Mouse (Mus musculus) embryo, embryonic 10.5 days (tissue): Measurements from ENCODE around the gene Mfsd2b.
A peak's percentile ranks its signal among the peaks of the same experiment; 100 is the strongest.

Source experiments
- DNase-seq: peaks from one replicate; pipeline ENCODE4 v3.0.0-alpha.2; 2015; ENCODE audit warnings: low spot score

The Mfsd2b gene

DNA sequence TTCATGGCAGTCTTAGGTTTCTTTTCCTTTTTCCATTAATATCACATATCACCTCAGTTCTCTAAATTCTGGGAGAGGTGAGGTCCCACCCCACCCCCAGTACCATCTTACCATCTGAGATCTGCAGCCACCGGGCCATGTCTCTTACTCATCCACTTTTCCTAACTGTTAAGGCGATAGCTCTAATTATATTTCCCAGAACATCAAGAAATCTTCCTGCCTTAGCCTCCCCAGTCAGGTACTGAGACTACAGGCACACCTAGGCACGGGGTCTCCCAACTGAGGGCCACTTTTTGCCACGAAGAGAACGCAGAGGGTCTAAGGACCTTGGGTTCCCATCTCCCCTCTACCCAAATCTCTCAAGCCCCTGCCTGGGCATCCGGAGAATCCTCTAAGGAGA, 628 bp downstream of the Mfsd2b start:
- no peak for DNase-seq

DNA sequence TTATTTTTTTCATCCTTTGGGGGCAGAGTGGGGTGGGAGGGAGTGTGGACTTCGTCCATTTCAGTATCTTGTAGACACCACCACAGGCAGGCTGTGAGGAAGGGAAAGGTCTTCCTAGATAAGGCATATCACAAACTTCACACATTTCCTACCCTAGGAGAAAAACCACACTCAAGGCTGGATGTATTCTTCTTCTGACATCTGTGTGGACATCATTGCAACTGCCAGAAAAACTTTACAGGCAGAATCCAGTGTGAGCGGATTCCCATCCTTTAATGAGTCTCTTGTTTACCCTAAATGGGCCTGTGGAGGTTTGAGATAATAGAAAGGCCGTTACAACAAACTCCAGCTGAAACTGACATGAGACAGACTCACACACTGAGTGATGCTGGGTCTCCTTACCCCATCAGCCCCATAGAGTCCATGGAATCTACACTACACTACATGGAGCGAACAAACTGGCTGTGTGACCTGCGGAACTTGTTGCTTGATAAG, 1.1 kb downstream of the Mfsd2b start:
- DNase-seq: no peak

DNA sequence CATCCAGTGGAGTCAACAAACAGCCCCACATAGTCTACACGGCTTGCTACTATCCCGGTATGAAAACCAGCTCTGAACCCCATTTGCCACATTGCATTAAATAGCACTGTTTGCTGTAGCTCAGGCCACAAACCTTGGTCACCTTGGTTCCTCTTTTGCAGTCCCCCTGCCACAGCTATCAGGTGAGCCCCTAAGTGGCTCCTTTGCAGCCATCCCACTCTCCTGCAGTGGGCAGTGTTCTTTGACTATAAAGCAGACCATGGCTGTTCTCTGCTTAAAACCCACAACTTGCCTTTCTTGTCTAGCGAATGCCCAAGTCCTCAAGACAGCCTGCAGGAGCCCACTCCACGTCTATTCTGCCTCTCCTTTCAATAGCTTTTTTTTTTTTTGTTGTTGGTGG, 1.9 kb downstream of the Mfsd2b start:
- no peak for DNase-seq

DNA sequence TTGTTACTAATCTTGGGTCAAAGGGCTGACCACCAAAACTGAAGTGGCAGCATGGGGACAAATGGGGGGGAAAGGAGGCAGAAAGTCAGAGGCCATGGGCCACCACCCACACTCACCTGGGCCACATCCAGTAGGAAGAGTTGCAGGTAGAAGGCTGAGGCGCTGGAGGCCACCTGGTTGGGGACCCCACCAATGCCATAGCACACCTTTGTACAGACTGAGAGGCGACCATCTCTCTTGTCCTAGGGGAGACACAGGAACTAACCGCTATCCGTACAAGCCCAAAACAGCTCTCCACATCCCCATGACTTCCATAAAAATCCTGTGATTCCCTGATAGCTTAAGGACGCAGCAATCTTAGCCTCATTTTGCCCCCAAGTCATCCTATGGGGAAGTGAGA, 2.9 kb downstream of the Mfsd2b start:
- no peak for DNase-seq

DNA sequence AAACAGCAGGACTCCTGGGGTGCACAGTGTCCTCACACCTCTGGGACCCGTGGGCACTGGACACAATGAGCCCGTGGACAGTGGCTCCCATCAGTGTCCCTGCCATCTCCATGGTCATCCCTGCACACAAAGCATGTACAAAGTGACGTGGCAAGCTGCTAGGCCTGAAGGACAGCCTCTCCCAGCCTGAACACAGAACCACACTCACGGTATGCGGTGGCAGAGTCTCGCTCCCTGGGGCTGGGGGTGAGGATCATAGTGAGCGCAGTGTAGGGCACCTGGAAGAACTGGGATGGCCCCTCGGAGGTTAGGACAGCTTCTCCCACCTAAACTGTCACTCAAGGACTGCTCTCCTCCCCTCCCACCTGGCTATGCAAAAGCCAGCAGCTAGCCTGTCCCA, 5.2 kb downstream of the Mfsd2b start:
- DNase-seq: no peak

DNA sequence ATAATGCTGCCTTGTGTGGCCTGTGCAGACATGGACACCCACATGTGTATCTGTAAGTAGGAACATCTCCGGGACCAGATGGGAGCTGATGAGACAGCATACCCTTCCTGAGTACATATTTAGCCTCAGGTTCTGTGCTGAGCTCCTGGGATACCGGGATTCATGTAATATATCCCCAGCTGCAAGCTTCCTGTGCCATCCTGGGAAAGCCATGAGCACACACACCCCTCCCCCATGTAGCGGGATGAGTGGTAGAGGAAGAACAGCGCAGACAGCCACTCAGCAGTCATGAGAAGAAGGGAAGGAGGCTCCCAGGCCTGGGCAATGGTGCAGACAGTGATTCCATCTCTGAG, 9.8 kb downstream of the Mfsd2b start:
- DNase-seq: peak; percentile 19

DNA sequence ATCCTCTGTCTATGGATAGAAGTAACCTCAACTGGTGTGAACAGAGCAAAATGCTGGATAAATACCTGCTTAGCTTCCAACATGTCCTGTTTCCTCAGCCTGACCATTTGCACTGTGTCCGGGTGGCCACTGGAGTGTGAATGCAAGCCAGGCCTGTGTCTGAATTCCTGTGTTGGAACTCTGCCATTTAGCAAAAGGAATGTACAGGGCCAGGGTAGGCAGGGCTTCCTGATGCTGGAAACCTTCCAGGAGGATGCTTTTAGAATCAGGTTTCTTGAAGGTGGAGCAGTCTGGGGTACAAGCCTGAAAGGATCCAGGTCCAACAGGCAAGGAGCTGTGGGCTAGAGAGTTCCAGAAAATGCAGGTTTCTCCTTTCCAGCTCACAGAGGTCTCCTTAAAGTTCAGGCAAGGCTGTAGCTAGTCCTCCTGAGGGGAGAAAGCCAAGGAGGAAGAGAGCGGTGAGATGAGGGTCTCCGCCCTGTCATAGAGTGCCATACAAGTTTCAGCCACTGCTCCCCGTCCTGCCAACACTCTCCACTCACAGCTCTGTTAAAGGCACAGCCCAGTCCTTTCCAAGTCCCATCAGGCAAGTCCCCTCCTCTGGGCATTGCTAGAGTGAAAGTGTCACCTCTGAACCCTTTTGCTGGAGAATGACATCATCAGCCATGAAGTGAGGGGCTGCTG, 10.4 kb downstream of the Mfsd2b start:
- no peak for DNase-seq

DNA sequence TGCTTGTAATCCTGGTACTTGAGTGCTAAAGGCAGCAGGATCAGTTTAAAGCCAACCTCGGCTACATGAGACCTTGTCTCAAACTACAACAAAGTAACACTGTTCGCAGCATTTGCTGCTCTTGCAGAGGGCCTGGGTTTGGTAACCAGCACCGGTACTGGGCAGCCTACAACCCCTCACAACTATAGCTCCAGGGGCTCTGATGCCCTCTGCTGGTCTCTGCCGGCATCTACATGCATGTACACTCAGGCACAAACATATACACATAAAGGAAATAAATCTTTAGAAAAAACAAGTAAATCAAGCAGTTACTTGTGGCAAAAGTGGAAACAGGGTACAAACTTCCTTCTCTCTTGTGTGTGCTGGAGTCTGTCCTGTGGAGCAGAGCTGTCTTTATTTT, 11.5 kb downstream of the Mfsd2b start:
- DNase-seq: no peak

DNA sequence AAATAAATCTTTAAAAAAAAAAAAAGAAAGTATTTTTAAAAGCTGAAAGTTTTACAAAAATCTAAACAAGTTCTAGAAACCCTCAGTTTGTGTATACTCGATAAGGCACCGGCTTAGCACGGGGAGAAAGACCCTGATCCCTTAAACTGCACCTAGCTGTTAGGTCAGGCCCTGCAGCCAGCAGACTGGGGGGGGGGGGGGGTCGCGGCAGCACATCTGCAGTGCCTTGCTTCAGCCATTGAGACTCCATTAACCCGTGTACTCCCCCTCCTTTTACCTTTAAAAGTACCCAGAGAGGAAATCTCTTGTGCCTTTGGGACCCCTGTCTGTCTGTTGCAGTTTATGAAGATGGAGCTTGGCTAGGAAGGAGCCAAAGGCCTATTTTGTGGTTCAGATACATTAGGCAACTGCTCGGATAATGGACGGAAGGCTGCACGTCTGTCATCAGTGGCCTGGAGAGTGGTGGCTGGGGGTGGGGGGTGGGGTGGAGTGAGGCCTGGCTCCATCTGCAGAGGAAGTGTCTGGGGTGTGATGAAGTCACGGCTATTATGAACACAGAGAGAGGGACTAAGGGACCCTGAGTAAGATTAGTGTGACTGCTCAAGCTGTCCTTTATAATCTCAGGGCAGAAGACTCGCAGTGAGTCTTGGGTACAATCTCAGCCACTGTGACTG, 14.8 kb downstream of the Mfsd2b start:
- peak; percentile 36 for DNase-seq

DNA sequence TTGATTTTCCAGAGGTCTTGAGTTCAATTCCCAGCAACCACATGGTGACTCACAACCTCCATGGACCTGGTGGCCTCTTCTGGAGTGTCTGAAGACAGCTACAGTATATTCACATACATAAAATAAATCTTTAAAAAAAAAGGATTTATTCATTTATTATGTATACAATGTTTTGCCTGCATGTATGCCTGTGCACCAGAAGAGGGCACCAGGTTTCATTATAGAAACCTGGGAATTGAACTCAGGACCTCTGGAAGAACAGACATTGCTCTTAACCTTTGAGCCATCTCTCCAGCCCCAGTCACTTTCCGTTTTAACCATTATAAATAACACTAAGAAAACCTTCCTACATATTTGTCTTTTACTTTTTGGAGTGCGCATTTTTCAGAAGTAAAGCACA, 17.3 kb downstream of the Mfsd2b start:
- DNase-seq: no peak

DNA sequence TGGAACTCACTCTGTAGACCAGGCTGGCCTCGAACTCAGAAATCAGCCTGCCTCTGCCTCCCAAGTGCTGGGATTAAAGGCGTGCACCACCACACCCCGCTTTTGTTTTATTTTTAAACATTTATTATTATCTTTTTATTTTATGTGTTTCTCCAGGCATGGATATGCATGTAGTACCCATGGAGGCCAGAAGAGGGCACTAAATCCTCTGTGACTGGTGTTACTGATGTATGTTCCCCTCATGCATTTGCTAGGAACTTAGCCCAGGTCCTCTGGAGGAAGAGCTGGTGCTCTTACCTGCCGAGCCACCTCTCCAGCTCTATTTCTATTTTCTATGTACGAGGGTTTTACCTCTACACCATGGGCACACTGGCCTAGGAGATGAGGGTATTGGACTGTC, 18.0 kb downstream of the Mfsd2b start:
- no peak for DNase-seq

DNA sequence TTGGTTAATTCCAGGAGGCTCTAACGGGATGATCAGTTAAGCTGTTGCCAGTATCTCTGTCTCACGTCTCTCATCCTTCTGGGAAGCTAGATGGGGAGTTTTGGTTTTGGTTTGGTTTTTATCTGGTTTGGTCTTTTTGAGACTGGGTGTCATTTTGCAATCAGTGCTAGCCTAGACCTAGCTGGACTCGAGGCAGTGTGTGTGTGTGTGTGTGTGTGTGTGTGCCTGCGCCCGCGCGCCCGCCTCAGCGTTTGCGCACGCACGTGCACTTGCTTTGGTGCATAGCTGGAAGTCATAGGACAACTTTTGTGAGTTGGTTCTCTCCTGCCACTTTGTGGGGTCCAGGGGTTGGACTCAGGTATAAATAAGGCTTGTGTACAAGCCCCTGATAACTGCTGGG, 30.4 kb downstream of the Mfsd2b start:
- peak; percentile 69 for DNase-seq

DNA sequence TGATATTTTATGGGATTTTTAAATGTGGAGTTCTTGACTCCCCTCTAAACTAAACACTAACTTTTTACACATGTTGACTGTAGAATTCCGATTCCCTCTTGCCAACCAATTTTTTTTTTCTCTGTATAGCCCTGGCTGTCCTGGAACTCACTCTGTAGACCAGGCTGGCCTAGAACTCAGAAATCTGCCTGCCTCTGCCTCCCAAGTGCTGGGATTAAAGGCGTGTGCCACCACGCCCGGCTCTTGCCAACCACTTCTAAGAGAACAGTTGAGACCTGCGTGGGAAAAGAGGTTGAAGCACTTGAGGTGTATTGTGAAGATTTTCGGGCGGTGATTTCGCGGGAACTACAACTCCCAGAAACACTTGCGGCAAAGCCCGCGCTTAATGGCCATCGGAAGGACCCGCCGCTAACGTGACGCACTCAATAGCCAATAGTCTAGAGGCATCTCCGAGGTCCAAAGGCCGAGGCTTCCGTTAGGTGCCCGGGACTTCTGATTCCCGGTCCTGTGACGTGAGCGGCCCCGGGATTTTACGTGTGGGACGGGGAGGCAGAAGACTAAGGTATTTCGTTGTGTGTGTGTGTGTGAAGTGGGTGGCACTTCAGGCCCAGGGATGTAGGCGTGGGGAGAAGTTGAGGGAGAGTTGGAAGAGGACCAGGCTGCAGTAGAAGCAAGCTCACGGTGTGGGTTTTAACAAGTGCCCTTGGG, 31.1 kb downstream of the Mfsd2b start, which contains the start of gene Wdcp:
Gene Wdcp (plus strand): TSS at position 414 of the 708 bp plus-strand sequence.
- peak; percentile 97 for DNase-seq

DNA sequence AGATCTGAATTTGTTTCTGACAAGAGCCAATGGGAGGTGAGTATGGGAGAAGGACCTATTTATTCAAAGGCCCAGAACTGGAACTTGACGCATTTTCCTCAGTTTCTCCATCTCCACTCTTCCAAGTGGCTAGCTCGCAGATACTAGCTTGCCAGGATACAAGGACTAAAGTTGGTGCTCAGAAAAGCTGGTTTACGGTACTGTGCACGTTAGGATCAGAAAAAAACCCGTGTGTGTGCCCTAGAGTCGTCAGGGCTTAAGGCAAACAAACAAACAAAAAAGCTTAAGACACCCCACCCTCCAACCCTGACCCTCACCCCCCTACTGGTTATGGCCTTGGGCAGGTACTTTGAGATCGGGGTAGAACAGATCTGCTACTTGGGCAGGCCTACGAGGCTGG, 31.7 kb downstream of the Mfsd2b start:
- peak; percentile 6 for DNase-seq

DNA sequence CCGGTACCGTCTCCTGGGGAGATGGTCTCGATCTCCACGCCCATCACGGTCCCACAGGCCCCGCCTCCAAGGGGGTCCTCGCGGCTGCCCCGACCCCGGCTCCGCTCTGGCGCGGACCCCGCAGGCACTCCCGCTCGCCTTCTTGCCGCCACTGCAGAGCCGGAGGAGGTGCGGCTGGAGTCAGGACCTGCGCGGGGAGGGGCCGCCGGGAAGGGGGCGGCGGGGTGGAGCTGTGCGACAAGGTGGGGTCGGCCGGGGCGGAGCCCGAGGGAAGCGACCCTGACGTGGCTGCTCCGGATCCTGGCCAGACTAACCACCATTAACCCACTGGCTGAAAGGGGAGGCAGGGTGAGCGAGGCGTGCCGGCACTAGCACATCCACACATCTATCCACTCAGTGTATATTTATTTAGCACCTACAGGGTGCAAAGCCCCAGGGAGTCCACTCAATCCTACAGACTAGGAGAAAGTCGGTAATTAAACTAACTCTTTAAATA, 32.7 kb downstream of the Mfsd2b start, which contains the start of gene Fkbp1b:
Gene Fkbp1b (minus strand): TSS at position 200 of the 496 bp plus-strand sequence.
- peak; percentile 78 for DNase-seq

DNA sequence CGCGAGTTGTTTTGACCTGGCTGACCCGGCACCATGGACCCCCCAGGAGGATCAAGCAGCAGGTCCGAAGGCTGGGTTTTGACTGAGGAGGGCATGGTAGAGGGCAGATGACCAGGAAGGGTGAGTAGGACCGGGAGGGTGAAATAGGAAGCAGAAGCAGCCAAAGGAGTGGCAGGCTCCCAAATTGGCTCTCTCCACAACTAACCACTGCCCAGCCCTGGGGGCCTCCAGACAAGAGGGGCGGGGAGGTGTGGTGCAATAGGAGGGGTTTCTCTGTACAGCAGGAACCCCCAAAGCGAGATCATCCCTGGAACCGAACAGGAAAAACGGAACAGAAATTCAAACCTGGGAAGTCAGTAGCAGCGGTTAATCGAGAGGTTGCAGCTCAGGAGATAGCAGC, 33.4 kb downstream of the Mfsd2b start:
- DNase-seq: no peak

DNA sequence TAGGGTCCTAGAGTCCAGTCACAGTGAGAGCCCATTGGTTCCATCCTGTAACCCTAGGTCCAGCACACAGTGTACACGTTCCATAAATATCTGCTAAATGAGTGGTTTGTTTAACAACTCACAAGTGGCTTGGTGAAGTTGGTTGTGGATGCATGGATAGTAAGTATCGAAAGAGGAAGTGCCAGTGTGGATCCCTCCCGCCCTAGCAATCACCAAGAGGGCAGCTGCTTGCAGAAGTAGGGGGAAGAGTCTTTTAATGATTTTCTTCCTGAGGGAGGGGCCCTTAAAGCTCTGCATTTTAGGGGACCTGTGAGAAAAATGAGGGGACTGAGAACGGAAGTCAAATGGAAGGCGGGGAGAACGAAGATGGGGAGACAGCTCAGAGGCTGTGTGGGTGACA, 34.1 kb downstream of the Mfsd2b start:
- no peak for DNase-seq

DNA sequence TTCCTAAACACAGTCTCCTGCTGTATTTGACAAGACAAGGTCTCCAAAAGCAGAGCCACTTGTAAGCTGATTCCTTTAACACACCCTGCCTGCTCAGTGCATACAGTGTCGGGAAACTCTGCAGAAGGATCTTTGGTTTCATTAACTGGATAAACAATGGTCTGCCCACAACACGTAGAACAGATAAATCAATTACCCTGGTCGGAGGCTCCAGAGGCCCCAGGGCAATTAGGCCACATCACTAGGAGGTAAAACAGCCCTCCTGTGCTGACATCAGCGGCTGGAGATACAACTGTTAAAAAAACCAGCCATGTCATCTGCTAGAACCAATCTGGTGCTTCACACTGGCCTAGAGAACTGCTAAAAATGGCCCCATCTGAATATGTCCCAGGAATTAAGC, 37.2 kb downstream of the Mfsd2b start:
- no peak for DNase-seq

DNA sequence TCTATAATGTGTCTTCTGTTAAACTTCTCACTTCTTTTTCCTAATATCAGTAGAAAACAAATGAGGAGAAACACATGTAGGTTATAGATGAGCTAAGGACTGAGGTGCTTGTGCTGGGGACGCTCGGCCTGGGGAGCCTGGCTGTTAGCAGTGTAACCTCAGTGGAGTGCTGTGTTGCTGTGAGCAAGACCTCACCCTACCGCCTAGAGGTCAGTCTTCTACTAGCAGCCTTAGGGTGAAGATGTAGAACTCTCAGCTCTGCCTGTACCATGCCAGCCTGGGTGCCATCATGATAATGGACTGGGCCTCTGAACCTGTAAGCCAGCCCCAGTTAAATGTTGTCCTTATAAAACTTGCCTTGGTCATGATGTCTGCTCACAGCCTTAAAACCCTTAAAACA, 46.9 kb downstream of the Mfsd2b start:
- no peak for DNase-seq

DNA sequence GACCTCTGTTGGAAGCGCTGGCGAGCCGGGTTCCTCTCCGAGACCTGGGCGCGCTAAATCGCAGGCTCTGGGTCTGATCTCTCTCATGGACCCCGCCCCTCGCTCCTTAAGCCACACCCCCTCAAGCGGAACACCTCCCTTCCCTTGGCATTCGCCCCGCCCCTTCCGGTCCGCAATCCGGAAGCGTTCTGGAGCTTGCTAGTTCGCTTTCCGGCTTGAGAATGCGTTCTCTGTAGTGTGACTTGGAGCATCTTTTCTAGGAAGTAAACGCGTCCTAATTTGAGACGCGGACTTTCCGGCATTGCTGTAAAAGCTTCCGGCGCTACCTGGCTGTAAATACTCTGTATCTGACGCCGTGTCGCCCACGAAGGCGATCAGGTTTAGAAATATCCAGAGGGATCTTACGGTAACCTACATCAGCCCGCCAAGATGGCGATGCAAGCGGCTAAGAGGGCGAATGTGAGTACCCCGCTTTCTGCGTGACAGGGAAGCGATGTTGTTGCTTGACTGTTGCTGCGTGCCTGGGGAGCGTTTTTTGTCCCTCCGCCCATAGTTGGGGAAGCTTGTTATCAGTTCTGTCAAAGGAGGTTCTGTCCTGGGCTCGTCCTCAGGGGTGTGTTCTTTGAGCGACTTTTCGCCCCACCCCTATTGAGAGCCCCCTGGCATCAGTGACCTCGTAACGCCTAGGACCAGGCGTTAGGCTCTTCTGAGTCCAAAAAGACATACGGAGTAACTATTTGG, 56.6 kb downstream of the Mfsd2b start, which contains the start of gene Sf3b6:
Gene Sf3b6 (plus strand): TSS at position 184 of the 741 bp plus-strand sequence.
- DNase-seq: peak; percentile 99

DNA sequence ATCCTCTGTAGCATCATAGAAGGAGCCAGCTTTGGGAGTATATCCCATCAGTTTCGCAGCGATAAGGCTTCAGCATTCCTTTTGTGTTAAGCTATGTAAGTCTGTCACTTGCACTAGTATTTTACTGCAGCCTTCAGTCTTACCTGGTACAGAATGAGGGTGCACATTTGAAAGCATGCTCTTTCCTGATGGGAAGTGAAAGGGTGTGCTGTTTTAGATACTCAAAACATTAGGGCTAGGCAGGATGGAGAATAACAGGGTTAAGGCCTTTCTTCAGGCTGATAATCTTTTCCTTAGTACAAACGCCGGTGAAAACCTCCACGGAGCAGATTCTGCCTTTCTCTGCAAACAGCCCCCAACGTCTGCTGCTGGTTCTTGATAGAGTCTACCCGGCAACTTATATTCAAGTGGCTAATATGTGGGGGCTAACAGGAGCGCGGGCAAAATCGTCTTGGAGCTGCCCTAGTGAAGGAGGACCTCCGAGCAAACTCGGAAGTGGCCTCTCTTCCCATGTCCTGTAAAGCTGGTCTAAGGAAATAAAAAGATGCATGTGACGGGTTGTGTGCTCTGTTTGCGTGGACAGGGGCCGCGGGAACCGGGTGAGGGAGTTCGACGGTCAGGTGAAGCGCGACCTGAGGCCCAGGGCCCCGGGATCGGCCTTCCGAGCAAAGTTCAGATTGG, 57.3 kb downstream of the Mfsd2b start:
- DNase-seq: no peak
